Mouse (Mus musculus) Patski (cell line): Measurements from ENCODE around the gene Morc3. TPM values are rescaled to one million over a fixed set of nuclear protein-coding genes. Genes with fewer than 3 reads are reported as not detected.

Source experiments
- ATAC-seq: fragments of 100-300 bp; one replicate; pipeline ENCODE4 v1.8.0; 2021
- CTCF ChIA-PET: fragments of 350-600 bp; sonication (Branson Sonifier 250); formaldehyde crosslinking; loops from one replicate; lab custom pipeline; 2022; ENCODE audit warnings: inconsistent platforms; lab: Charles Lee
- POLR2A ChIA-PET: fragments of 350-600 bp; sonication (Branson Sonifier 250); formaldehyde crosslinking; loops from one replicate; lab custom pipeline; 2022; ENCODE audit warnings: antibody characterized with exemption, inconsistent platforms; lab: Charles Lee
- DNase-seq: peaks from one replicate; pipeline ENCODE4 v3.0.0-alpha.2; 2011; ENCODE audit warnings: low read depth, low spot score
- H3K27me3 ChIP-seq: fragments of 371-371 bp; one replicate; pipeline ENCODE4 v1.5.1; 2021
- CTCF ChIP-seq: fragments of 100-300 bp; IDR thresholded peaks from one replicate; pipeline ENCODE4 v1.5.1; 2021
- in situ Hi-C: fragments of 300-500 bp; cut with MboI; formaldehyde crosslinking; loops from 3 replicates; pipeline ENCODE4 v1.11.1; 2018; ENCODE audit warnings: low pct_unique_long_range_greater_than_20kb, mixed read lengths
- polyA plus RNA-seq: library from polyadenylated mRNA; unstranded; gene quantifications from one replicate; pipeline ENCODE4 v1.2.3, GENCODE M21; 2021

Morc3 gene
- polyA plus RNA-seq, 1 experiment from 2014 or later, result 31.2 TPM

DNA sequence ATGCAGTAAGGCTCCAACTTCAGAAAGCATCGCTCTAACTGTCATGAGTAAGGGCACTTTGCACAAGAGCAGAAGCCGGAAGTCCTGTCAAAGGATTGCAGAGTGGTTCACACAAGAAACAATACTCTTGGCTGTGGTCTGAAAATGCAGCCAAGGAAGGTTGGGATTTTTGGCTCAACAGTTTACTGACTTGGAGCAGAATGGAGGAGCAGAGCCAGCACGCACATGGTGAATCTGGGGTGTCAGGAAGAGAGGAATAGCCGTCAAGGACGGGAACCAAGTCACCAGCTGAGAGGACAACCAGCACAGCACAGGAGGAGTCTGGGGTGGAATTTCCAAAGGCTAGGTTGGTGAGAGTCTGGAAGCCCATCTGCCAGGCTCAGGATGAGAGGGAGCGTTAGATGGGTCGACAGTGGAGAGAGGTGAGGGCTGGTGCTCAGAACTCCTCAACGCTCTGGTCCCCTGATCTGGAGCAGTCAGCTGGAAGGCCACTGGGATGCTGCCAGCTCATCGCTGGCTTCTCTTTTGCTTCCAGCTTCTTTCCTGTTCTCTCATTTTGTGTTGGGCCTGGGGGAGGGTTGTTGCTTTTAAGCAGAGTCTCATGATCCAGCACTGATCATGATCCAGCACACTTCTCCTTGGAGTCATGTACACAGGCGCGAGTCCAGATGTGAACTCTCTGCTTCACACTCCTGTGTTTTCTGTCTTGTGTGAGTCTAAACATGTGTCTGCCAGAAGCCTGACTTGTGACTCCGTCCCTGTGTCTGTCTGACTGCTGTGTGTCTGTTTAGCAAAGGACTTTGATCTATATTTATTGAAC, 34.7 kb upstream of the Morc3 start:
- DNase-seq (no peak), ATAC-seq (no peak)
- ChIA-PET POLR2A (no interaction called here), CTCF (interaction anchor here (1.4 kb wide), 1 partner anchor 11 kb away, joined by 6 read pairs; no protein-coding TSS in a partner anchor)
- in situ Hi-C loops, result no loop called here
- no peak for TF ChIP-seq CTCF
- no peaks in the 10 kb centered on the region for H3K27me3 ChIP-seq

GRCm38 (mm10) chr16:93797841-93798492, 34.0 kb upstream of the Morc3 start:
- no peak for DNase-seq
- POLR2A ChIA-PET, result no interaction called here
- no peak for ATAC-seq
- in situ Hi-C loops, result no loop called here
- TF ChIP-seq CTCF, result no peak
- CTCF ChIA-PET, result no interaction called here
- no peaks in the 10 kb centered on the region for H3K27me3 ChIP-seq

- ATAC-seq (no peak), DNase-seq (no peak)
- in situ Hi-C loops, result no loop called here
- no peaks in the 10 kb centered on the region for H3K27me3 ChIP-seq
- CTCF ChIA-PET, result no interaction called here
- TF ChIP-seq CTCF, result no peak
- POLR2A ChIA-PET, result no interaction called here
Measured at GRCm38 (mm10) chr16:93798623-93799022, 33.3 kb upstream of the Morc3 start.

DNA sequence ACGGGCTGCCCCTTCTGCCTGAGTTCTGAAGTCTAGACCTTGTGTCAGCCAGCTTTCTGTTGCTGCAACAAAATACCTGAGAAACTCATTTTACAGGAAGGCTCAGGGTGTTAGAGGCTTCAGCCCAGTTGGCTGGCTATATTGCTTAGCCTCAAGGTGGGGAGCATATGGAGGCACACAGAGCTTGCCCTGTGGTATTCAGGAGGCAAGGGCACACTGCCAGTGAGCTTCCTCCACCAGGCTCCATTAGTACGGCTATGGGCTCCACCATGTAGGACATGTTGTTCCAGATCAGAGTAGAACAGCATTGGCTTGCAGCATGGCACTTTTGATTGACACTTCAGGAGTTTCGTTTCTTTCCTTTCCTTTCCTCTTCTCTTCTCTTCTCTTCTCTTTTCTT, 32.9 kb upstream of the Morc3 start:
- in situ Hi-C loops, result no loop called here
- POLR2A ChIA-PET, result no interaction called here
- DNase-seq (no peak), ATAC-seq (no peak)
- no peaks in the 10 kb centered on the region for H3K27me3 ChIP-seq
- CTCF ChIA-PET, result no interaction called here
- TF ChIP-seq CTCF, result no peak

GRCm38 (mm10) chr16:93799936-93800335, 32.0 kb upstream of the Morc3 start:
- no peak for TF ChIP-seq CTCF
- ChIA-PET CTCF (no interaction called here), POLR2A (no interaction called here)
- DNase-seq, result no peak
- no peak for ATAC-seq
- in situ Hi-C loops, result no loop called here
- H3K27me3 ChIP-seq, result no peaks in the 10 kb centered on the region

- no peak for TF ChIP-seq CTCF
- no peaks in the 10 kb centered on the region for H3K27me3 ChIP-seq
- no peak for ATAC-seq
- CTCF ChIA-PET, result no interaction called here
- POLR2A ChIA-PET, result no interaction called here
- in situ Hi-C loops, result no loop called here
- no peak for DNase-seq
Measured at GRCm38 (mm10) chr16:93807167-93807566, 24.8 kb upstream of the Morc3 start.

DNA sequence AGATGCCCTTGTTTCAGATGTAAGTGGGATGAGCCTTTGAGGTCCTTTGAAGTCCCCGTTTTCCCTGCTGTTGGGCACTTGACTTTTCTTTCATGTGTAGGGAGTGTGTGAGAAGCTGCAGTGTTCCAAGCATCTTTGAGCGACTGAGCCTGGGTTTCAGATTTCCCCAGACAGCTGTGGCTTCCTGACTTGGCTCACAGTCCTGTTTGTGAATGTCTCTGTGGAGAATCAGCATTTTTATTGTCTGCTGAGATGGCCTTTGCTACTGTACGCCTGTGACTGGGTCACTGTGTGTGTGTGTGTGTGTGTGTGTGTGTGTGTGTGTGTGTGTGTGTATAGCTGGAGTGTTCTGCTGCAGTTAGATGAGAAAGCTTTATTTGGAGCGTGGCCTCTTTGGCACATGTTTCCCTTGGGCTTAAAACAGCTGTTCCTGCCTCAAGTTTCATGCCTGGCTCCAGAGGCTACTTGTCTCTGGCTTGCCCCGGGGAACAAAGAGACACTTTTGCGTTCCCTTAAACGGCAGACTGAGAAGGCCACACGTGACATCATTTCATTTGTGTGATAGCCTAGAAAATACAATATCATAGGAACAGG, 23.9 kb upstream of the Morc3 start:
- no peaks in the 10 kb centered on the region for H3K27me3 ChIP-seq
- in situ Hi-C loops, result no loop called here
- CTCF ChIA-PET, result no interaction called here
- DNase-seq, result no peak
- no peak for ATAC-seq
- no peak for TF ChIP-seq CTCF
- POLR2A ChIA-PET, result no interaction called here

- no peak for ATAC-seq
- in situ Hi-C loops, result no loop called here
- TF ChIP-seq CTCF, result no peak
- no peaks in the 10 kb centered on the region for H3K27me3 ChIP-seq
- ChIA-PET POLR2A (no interaction called here), CTCF (interaction anchor here (1.4 kb wide), 1 partner anchor 23 kb away, joined by 3 read pairs; no protein-coding TSS in a partner anchor)
- DNase-seq, result no peak
Measured at GRCm38 (mm10) chr16:93815856-93816736, 15.8 kb upstream of the Morc3 start.

GRCm38 (mm10) chr16:93816861-93817260, 15.1 kb upstream of the Morc3 start:
- DNase-seq (no peak), ATAC-seq (no peak)
- CTCF ChIA-PET, result no interaction called here
- no peak for TF ChIP-seq CTCF
- H3K27me3 ChIP-seq, result no peaks in the 10 kb centered on the region
- POLR2A ChIA-PET, result no interaction called here
- in situ Hi-C loops, result no loop called here

DNA sequence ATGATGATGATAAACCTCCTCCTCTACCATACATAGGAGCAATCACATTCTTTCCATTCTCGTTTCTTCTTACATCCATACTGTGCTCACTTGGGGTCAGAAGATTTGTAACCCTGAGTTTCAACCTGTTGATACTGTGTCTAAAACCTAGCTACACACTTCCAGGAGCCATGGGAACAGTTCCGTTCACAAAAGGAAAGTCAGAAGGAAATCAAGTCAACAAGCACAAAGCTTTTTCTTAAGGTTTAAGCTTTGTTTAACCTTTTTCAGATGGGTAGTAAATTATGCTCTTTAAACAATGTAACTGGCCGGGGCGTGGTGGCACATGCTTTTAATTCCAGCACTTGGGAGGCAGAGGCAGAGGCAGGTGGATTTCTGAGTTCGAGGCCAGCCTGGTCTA, 14.6 kb upstream of the Morc3 start:
- CTCF ChIA-PET, result no interaction called here
- POLR2A ChIA-PET, result no interaction called here
- no peaks in the 10 kb centered on the region for H3K27me3 ChIP-seq
- in situ Hi-C loops, result no loop called here
- DNase-seq, result no peak
- TF ChIP-seq CTCF, result no peak
- no peak for ATAC-seq
